Mouse (Mus musculus) heart, embryonic 16.5 days (tissue): Measurements from ENCODE around the gene Aldh18a1. TPM values are rescaled to one million over a fixed set of nuclear protein-coding genes. Genes with fewer than 3 reads are reported as not detected.

Experiments used
- ATAC-seq: fragments of 200-750 bp; cut with Nextera tagmentation; replicated peaks from 2 replicates; pipeline ENCODE4 v1.8.0; 2017; ENCODE audit warnings: moderate number of reproducible peaks; ENCODE audit not compliant: insufficient read depth, low FRiP score; ENCODE audit errors: extremely low read depth
- H3K27ac ChIP-seq: fragments of 300-500 bp; sonication (generic); 2 replicates; pipeline ENCODE4 v1.5.1; 2014; ENCODE audit warnings: mild to moderate bottlenecking, low read length, control low read depth, moderate library complexity
- H3K27me3 ChIP-seq: fragments of 300-500 bp; sonication (generic); 2 replicates; pipeline ENCODE4 v1.6.1; 2014; ENCODE audit warnings: low read length, mixed read lengths; ENCODE audit not compliant: control insufficient read depth, insufficient read depth
- H3K36me3 ChIP-seq: fragments of 300-500 bp; sonication (generic); 2 replicates; pipeline ENCODE4 v1.6.1; 2014; ENCODE audit not compliant: control insufficient read depth, insufficient read depth
- H3K4me1 ChIP-seq: fragments of 300-500 bp; sonication (generic); 2 replicates; pipeline ENCODE4 v1.6.1; 2014; ENCODE audit warnings: low read length, mixed read lengths; ENCODE audit not compliant: control insufficient read depth, insufficient read depth
- H3K4me2 ChIP-seq: fragments of 300-500 bp; sonication (generic); 2 replicates; pipeline ENCODE4 v1.6.1; 2014; ENCODE audit warnings: low read depth, mild to moderate bottlenecking, control low read depth, low read length
- H3K4me3 ChIP-seq: fragments of 300-500 bp; sonication (generic); 2 replicates; pipeline ENCODE4 v1.5.1; 2014; ENCODE audit warnings: mild to moderate bottlenecking, control low read depth, low read length
- H3K9ac ChIP-seq: fragments of 300-500 bp; sonication (generic); 2 replicates; pipeline ENCODE4 v1.6.1; 2014; ENCODE audit warnings: low read length, control low read depth
- H3K9me3 ChIP-seq: fragments of 300-500 bp; sonication (generic); replicated peaks from 2 replicates; pipeline ENCODE4 v1.6.1; 2016; ENCODE audit warnings: low read length; ENCODE audit not compliant: control insufficient read depth
- WGBS: fragments of 180-500 bp; shearing (Covaris S2); extraction: QIAGEN DNeasy Blood & Tissue Kit; methylation state at CpG from one replicate; pipeline ENCODE4 v1.1.7; 2014; 5-methylcytosine and 5-hydroxymethylcytosine counted together
- polyA plus RNA-seq: library from polyadenylated mRNA; unstranded; fragments of >200 nt; fragmentation: Nextera tagmentation; extraction: Ambion mirVana; gene quantifications from 2 replicates; pipeline ENCODE4 v1.2.1, GENCODE M21; 2015

The Aldh18a1 gene
- polyA plus RNA-seq, 1 experiment from 2014 or later = 58.3 TPM

DNA sequence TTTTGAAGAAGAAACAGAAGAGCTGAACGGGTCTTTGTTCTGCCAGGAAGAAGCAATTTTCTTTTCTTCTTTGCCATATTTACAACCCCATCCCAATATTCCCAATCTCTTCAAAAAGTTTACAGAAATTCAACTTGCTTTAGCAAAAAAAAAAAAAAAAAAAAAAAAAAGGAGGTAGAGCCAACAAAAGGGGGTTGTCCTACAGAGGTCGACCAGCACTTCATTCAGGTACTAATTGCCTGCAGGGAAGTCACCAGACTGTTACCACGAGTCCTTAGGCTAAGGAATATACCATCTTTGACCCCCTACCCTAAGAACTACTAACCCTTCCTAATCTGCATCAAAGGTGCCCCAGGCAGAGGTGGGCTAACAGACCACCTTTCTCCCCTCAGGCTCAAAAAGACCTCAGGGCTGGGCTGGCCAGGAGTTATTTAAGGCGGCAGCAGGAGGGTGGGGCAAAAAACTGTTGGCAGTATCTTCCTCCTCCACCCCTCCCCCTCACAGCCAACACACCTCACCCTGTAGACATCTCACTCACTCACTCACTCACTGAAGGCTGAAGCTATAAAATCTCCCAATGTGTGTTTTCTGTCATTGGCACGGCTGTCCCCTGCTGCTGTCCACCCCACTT, 76.5 kb downstream of the Aldh18a1 start:
- H3K9me3 ChIP-seq = peaks cover 5% of the 10 kb centered on the region; the same call in 1 of the 2 replicates
- WGBS = 14% methylated on average over 5 of the region's 5 CpGs
- no peaks in the 10 kb centered on the region for H3K27me3 ChIP-seq
- peak overlapping the region; percentile 78 for H3K4me2 ChIP-seq
- peak; percentile 21; the same call in 1 of the 2 replicates for ATAC-seq
- H3K9ac ChIP-seq = peak overlapping the region; percentile 95
- peaks cover 28% of the 10 kb centered on the region for H3K4me1 ChIP-seq
- peak overlapping the region; percentile 94 for H3K4me3 ChIP-seq
- H3K36me3 ChIP-seq = peaks cover 2% of the 10 kb centered on the region; the same call in 1 of the 2 replicates
- H3K27ac ChIP-seq = peak overlapping the region; percentile 97

DNA sequence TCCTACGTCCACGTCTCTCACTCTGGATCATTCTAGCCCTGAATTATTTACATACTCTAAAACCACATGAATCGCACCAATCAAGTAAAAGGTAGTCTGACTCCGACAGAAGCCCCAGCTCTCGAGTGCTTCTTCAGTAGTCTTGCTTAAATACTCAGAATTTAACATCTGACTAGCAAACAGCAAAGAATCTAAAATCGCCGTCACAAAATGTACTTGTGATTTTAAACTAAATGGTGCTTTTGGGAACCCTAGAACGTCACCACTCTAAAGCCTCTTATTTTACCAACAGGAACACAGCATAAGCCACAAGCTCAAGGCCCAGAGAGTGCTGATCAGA, 77.2 kb downstream of the Aldh18a1 start:
- H3K9me3 ChIP-seq = peaks cover 5% of the 10 kb centered on the region; the same call in 1 of the 2 replicates
- peak overlapping the region; percentile 97 for H3K27ac ChIP-seq
- no peak for ATAC-seq
- WGBS = 65% methylated on average over 8 of the region's 8 CpGs
- peak overlapping the region; percentile 95 for H3K9ac ChIP-seq
- peaks cover 2% of the 10 kb centered on the region; the same call in 1 of the 2 replicates for H3K36me3 ChIP-seq
- peak overlapping the region; percentile 94 for H3K4me3 ChIP-seq
- peaks cover 32% of the 10 kb centered on the region for H3K4me1 ChIP-seq
- peak overlapping the region; percentile 78 for H3K4me2 ChIP-seq
- no peaks in the 10 kb centered on the region for H3K27me3 ChIP-seq

DNA sequence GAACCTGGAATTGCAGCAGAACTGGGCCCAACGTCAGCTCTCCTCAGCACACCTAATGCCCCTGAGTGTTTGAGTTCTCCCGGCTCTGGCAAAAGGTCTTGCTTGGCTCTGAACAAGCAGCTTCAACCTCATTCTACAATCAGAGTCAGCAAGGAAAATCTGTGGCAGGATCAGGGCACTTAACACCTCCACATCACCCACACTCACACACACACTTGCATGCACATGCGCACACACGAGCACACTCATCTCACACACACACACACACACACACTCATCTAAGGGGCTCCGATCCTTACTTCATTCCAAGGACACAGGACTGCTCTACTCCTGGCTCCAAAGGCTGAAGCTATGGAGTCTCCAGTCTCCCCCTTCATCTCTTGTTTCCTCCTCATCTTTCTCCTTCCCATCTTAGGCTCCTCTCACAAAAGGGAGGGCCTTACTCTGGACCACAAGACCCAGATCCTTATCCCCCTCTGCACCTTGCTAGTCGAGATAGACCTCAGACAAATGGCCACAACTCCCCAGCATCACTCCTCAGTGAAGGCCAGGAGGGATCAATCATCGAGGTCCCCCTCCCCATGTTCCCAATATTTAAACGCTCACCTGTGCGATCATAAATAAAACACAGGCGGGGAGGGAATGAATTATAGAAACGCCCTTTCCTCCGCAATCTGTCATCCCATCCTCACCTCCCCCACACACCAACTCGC, 77.7 kb downstream of the Aldh18a1 start:
- Histone ChIP-seq H3K4me3 (peak overlapping the region; percentile 94), H3K9ac (peak overlapping the region; percentile 95), H3K36me3 (peaks cover 2% of the 10 kb centered on the region; the same call in 1 of the 2 replicates), H3K9me3 (peaks cover 5% of the 10 kb centered on the region; the same call in 1 of the 2 replicates), H3K4me2 (peak overlapping the region; percentile 78), H3K27ac (peak overlapping the region; percentile 97), H3K4me1 (peaks cover 36% of the 10 kb centered on the region), H3K27me3 (no peaks in the 10 kb centered on the region)
- 67% methylated on average over 13 of the region's 13 CpGs for WGBS
- ATAC-seq = no peak

DNA sequence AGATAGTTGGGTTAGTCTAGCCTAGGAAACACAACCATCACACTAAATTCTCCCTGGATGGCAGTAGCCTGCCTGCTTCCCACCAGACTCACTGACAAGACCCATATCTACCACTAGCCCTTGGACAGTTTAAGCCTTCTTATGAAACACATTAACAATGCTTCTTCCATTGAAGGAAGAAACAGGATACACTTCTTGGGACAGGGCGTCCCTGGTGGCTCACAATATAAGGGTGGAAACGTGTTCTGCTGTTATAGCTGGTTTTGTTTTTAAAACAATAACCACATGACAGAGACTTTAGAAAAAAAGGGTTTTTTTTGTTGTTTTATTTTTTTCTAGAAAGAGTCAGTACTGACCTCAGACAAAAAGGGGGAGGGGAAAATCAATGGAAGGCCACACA, 79.0 kb downstream of the Aldh18a1 start:
- Histone ChIP-seq H3K4me3 (no peak overlapping the region), H3K27ac (peak overlapping the region; percentile 3; the same call in 1 of the 2 replicates), H3K9ac (no peak overlapping the region), H3K9me3 (peaks cover 5% of the 10 kb centered on the region; the same call in 1 of the 2 replicates), H3K36me3 (peaks cover 2% of the 10 kb centered on the region; the same call in 1 of the 2 replicates), H3K4me2 (no peak overlapping the region), H3K27me3 (no peaks in the 10 kb centered on the region), H3K4me1 (peaks cover 47% of the 10 kb centered on the region)
- 67% methylated on average over 2 of the region's 2 CpGs for WGBS
- ATAC-seq = no peak

DNA sequence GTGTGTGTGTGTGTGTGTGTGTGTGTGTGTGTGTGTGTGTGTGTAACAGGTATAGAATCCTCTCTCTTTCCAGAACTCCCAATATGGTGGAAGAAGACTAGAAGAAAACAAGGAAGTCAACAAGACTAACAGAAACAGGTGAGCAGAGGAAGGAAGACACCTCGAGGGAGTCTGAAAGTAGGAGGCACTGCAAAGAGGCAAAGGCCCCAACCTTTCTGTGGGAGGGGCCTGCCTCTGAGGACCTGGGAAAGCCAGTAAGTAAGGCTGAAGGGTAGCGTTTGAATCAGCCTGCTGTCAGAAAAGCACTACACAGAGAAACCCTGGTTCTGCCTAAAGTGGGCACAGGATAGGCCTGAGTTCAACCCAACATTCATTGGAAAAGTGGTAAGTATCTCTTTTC, 79.4 kb downstream of the Aldh18a1 start:
- H3K9ac ChIP-seq = no peak overlapping the region
- H3K4me1 ChIP-seq = peaks cover 47% of the 10 kb centered on the region
- peak overlapping the region; percentile 3; the same call in 1 of the 2 replicates for H3K27ac ChIP-seq
- H3K4me3 ChIP-seq = no peak overlapping the region
- no peak overlapping the region for H3K4me2 ChIP-seq
- ATAC-seq = no peak
- H3K36me3 ChIP-seq = peaks cover 2% of the 10 kb centered on the region; the same call in 1 of the 2 replicates
- 46% methylated on average over 2 of the region's 2 CpGs for WGBS
- H3K27me3 ChIP-seq = no peaks in the 10 kb centered on the region
- H3K9me3 ChIP-seq = peaks cover 5% of the 10 kb centered on the region; the same call in 1 of the 2 replicates

DNA sequence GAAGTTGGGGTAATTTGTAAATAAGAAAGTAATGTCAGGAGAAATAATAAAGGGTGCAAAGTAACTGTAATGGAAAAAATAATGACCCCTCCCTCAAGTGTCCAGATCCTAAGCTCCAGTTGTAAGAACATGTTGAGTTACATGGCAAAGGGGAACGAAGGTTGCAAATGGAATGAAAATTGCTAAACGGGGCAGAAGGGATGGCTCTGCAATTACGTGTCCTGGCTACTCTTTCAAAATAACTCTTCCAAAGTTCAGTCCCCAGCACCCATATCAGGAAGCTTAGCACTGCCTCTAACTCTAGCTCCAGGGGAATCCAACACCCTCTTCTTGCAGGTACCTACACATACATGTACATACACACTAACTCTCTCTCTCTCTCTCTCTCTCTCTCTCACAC, 81.3 kb downstream of the Aldh18a1 start:
- Histone ChIP-seq H3K4me1 (peaks cover 41% of the 10 kb centered on the region), H3K9me3 (peaks cover 5% of the 10 kb centered on the region; the same call in 1 of the 2 replicates), H3K36me3 (peaks cover 2% of the 10 kb centered on the region; the same call in 1 of the 2 replicates), H3K9ac (no peak overlapping the region), H3K27me3 (no peaks in the 10 kb centered on the region), H3K4me3 (no peak overlapping the region), H3K27ac (no peak overlapping the region), H3K4me2 (no peak overlapping the region)
- 93% methylated on average over 3 of the region's 3 CpGs for WGBS
- ATAC-seq = no peak

DNA sequence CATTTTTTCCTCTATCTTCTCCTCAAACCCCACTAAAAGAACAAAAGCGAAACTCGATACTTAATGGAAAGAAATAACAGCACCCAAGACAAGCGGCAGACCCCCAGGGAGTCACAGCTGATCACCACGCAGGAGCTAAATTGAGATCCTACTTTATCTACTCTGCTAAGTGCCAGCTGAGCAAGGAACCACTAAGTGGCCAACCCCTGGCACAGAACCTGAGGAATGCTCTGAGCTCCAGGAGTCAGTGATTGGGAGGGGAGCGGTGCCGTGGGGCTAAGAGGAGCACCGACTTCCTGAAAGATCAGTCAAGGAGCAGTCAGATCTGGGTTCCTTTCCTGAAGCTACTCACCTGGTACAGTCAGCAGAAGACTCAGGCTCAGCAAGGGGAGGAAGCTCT, 83.9 kb downstream of the Aldh18a1 start:
- peak; percentile 72 for ATAC-seq
- peak overlapping the region; percentile 80 for H3K27ac ChIP-seq
- peak overlapping the region; percentile 47; the same call in 1 of the 2 replicates for H3K9ac ChIP-seq
- peaks cover 36% of the 10 kb centered on the region for H3K4me1 ChIP-seq
- H3K9me3 ChIP-seq = peaks cover 5% of the 10 kb centered on the region; the same call in 1 of the 2 replicates
- no peak overlapping the region for H3K4me3 ChIP-seq
- H3K4me2 ChIP-seq = peak overlapping the region; percentile 47
- H3K27me3 ChIP-seq = no peaks in the 10 kb centered on the region
- peaks cover 2% of the 10 kb centered on the region; the same call in 1 of the 2 replicates for H3K36me3 ChIP-seq
- WGBS = 50% methylated on average over 7 of the region's 7 CpGs
